Mouse (Mus musculus) adrenal gland (tissue): ENCODE measurements around the gene Sun5.

Experiments
- intact Hi-C: fragments of 180-260 bp; cut with DNase I; formaldehyde crosslinking; loops from one replicate; pipeline ENCODE4 v1.15.1; 2025

The Sun5 gene

DNA sequence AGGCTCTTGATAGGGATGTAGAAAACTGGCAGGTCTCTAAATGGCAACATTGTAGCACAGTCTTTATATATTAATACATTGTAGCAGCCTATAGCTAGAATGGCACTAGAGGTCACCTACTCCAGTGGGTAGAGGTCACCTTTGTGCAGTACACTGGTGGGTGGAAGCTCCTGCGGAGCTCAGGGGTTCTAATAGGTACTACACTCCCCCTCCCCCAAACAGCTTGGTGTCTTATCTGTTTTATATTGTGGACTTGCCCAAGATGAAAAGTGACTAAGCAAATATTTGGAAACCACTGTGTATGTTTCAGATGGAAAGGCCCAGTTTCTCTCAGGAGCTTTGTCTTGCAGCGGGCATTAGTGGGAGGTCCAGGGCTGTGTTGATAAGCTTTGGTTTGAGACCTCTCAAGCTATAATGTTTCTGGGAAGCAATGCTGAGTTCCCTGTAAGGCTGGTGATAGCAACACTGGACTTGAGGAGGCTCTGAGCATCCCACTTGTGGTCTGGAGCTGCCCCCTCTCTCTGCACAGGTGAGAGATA is 48.8 kb downstream of the Sun5 start:
- intact Hi-C loops = no loop called here

DNA sequence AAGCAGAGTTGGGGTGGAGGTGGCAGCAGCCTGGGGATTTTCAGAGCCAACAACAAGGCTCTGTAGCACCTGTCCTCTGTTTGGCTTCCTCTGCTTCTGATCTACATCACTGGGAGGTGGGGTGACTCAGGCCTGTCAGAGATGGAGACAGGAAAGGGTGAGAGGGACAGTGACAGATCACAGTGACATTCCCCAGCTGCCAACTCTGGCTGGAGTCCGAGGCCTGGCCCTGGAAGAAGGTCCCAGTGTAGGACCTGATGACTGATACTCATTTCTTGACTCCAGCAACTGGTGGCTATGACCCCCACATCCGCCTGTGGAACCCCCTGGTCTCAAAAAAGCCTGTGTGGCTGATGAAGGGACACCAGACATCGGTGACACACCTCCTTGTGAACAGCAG is 61.0 kb downstream of the Sun5 start:
- intact Hi-C loops = loop anchor here (2.0 to 5.0 kb wide), 2 partner anchors 43 to 142 kb away; no protein-coding TSS in a partner anchor

DNA sequence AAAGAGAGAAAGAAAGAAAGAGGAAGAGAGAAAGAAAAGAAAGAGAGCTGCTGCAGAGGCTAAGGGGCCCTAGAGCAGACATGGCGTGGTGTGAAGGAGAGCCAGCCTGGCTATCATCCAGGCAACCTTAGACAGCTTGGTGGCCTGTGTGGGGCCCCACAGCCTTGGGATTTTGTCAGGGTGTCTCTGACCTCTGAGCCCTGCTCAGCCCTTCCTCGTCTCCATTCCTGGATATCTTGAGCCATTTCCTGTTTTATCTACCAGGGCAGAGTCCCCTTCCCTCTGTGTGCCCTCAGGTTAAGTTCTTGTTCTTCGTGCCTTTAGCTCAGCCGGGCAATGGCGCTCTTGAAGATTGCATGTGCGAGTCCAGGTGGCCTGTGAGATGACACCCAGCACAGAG is 62.0 kb downstream of the Sun5 start:
- intact Hi-C loops = loop anchor here (2.0 to 5.0 kb wide), 2 partner anchors 44 to 143 kb away; no protein-coding TSS in a partner anchor

DNA sequence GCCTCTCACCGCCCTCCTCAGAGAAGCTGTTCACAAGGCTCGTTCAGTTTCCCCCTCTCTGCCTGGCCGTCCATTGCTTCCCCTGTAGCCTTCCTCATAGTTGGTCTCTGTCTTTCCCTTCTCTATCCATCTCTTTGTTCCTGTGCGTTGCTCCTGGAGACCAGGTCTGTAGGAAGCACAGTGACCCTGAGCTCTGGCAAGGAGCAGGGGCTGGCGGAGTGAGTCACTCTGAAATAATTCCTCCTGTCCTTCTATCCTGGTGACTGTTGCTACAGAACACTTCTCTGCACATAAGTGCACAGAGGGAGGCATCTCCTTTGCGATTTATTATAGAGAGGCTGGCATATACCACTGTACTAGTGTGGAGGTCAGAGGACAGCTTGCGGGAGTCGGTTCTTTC is 62.7 kb downstream of the Sun5 start:
- intact Hi-C loops = loop anchor here (2.0 to 5.0 kb wide), 2 partner anchors 45 to 144 kb away; no protein-coding TSS in a partner anchor

DNA sequence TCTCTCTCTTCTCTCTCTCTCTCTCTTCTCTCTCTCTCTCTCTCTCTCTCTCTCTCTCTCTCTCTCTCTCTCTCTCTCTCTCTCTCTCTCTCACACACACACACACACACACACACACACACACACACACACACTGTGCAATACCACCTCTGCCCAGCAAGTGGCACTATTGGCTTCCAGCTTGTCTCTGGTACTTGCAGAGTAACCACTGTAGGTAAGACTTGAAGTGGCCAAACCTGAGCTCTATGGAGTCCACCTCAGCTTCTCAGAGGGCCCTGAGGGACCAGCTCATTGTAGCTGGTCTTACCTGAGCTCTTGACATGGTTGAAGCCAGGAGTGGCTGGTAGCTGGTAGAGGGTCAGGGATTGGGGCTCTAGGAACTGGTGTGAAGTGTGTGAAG is 63.4 kb downstream of the Sun5 start:
- intact Hi-C loops = loop anchor here (2.0 to 5.0 kb wide), 2 partner anchors 123 to 145 kb away; no protein-coding TSS in a partner anchor
